Mouse (Mus musculus) heart, adult 2 months (tissue): ENCODE data around the gene Wscd1. TPM values are rescaled to one million over a fixed set of nuclear protein-coding genes. Genes with fewer than 3 reads are reported as not detected.

Experiments used
- DNase-seq, 2 experiments: peaks; one replicate each; pipeline ENCODE4 v3.0.0; 2021
- H3K27ac ChIP-seq: fragments of 200-600 bp; 2 replicates; pipeline ENCODE4 v1.8.1; 2022
- H3K27me3 ChIP-seq: fragments of 200-500 bp; 2 replicates; pipeline ENCODE4 v1.6.1; 2012; ENCODE audit warnings: mild to moderate bottlenecking, low read length, inconsistent platforms, mixed read lengths; ENCODE audit not compliant: control insufficient read depth, insufficient read depth
- H3K36me3 ChIP-seq: fragments of 200-500 bp; 2 replicates; pipeline ENCODE4 v1.6.1; 2012; ENCODE audit warnings: low read length, inconsistent platforms; ENCODE audit not compliant: control insufficient read depth, insufficient read depth
- H3K4me1 ChIP-seq: fragments of 200-500 bp; 2 replicates; pipeline ENCODE4 v1.6.1; 2011; ENCODE audit warnings: low read length; ENCODE audit not compliant: control insufficient read depth, insufficient read depth
- H3K4me3 ChIP-seq: fragments of 200-600 bp; 2 replicates; pipeline ENCODE4 v1.8.1; 2022
- H3K79me2 ChIP-seq: fragments of 200-500 bp; replicated peaks from 2 replicates; pipeline ENCODE4 v1.6.1; 2012; ENCODE audit warnings: mild to moderate bottlenecking, inconsistent platforms, low read length, moderate library complexity, mixed read lengths; ENCODE audit not compliant: control insufficient read depth, insufficient read depth
- H3K9ac ChIP-seq: fragments of 200-500 bp; 2 replicates; pipeline ENCODE4 v1.6.1; 2012; ENCODE audit warnings: low read depth, mild to moderate bottlenecking, control low read depth, inconsistent platforms, low read length, mixed read lengths
- CTCF ChIP-seq: fragments of 200-600 bp; IDR thresholded peaks from 2 replicates; pipeline ENCODE4 v1.8.1; 2022; ENCODE audit warnings: antibody characterized with exemption, mild to moderate bottlenecking, moderate library complexity
- EP300 ChIP-seq: fragments of 200-500 bp; IDR thresholded peaks from 2 replicates; pipeline ENCODE4 v1.6.1; 2011; ENCODE audit warnings: low read depth, low read length, control low read depth; ENCODE audit not compliant: insufficient read depth
- POLR2A ChIP-seq: fragments of 200-500 bp; IDR thresholded peaks from 2 replicates; pipeline ENCODE4 v1.6.1; 2011; ENCODE audit warnings: mild to moderate bottlenecking, low read depth, low read length, control low read depth; ENCODE audit not compliant: insufficient read depth
- WGBS: fragments of 180-500 bp; shearing (Covaris S2); methylation state at CpG from one replicate; pipeline ENCODE4 v1.1.7; 2018; 5-methylcytosine and 5-hydroxymethylcytosine counted together
- intact Hi-C: fragments of 180-260 bp; cut with DNase I; formaldehyde crosslinking; loops from one replicate; pipeline ENCODE4 v1.15.1; 2025
- polyA plus RNA-seq: library from polyadenylated mRNA; depleted of rRNA; stranded (reverse); fragments of >200 nt; gene quantifications from 2 replicates; pipeline ENCODE4 v1.2.3, GENCODE M21; 2012
- total RNA-seq, 2 experiments: library from RNA; stranded (reverse); gene quantifications; 2 replicates each; pipeline ENCODE4 v1.2.3; 2021

The Wscd1 gene
- total and polyA plus RNA-seq, 3 experiments = 6.8 to 10.2 (median 7.3) TPM

DNA sequence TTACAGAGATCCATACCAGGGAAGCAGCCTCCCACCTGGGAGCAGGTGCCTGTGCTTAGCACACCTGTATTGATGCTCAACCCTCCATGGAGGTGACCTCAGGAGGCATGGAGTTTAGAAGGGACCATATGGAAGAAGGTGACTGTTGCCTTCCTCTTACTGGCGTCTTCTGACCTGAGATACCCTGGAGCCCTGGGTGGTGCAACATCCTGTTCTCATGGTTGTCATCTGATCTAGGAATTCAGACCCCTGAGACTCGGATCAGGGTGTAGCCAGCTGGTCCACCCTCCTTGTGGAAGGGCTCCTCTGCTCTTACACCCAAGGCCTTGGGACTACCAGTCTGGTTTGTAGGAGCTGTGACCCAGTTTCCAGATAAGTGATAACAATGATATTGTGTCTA, 15.0 kb downstream of the Wscd1 start:
- H3K36me3 ChIP-seq = peaks cover 8% of the 10 kb centered on the region
- no peak for DNase-seq
- no peak overlapping the region for H3K9ac ChIP-seq
- peaks cover 13% of the 10 kb centered on the region for H3K4me1 ChIP-seq
- H3K4me3 ChIP-seq = no peak overlapping the region
- H3K27me3 ChIP-seq = no peaks in the 10 kb centered on the region
- intact Hi-C loops = no loop called here
- peak; percentile 57; the same call in 1 of the 2 replicates for TF ChIP-seq EP300
- no peak for TF ChIP-seq POLR2A
- H3K27ac ChIP-seq = peak overlapping the region; percentile 47
- WGBS = 30% methylated on average over 2 of the region's 2 CpGs
- H3K79me2 ChIP-seq = no peaks in the 10 kb centered on the region

DNA sequence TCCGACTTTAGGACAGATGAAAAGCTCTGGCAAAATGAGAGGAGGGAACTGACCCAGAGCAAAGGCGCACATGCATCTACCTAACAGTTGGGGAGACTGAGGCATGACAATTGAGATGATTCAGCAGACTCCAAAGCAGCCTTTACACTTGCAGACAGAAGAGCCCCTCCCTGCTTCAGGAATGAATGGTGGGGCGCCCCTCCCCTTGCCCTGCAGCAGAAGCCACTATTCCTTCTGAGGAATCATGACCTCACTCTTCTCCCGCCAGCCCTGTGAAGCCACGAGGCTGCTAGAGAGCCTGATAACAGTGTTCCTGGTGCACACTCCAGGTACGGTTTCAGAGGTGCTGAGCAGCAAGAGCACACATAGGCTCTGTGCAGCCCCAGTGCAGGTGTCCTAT, 15.6 kb downstream of the Wscd1 start:
- peaks cover 13% of the 10 kb centered on the region for H3K4me1 ChIP-seq
- H3K27me3 ChIP-seq = no peaks in the 10 kb centered on the region
- peaks cover 4% of the 10 kb centered on the region for H3K36me3 ChIP-seq
- no peak overlapping the region for H3K9ac ChIP-seq
- intact Hi-C loops = no loop called here
- DNase-seq = no peak
- H3K27ac ChIP-seq = peak overlapping the region; percentile 47
- H3K79me2 ChIP-seq = no peaks in the 10 kb centered on the region
- 54% methylated on average over 6 of the region's 6 CpGs for WGBS
- TF ChIP-seq POLR2A (no peak), EP300 (no peak), CTCF (no peak)
- H3K4me3 ChIP-seq = no peak overlapping the region

DNA sequence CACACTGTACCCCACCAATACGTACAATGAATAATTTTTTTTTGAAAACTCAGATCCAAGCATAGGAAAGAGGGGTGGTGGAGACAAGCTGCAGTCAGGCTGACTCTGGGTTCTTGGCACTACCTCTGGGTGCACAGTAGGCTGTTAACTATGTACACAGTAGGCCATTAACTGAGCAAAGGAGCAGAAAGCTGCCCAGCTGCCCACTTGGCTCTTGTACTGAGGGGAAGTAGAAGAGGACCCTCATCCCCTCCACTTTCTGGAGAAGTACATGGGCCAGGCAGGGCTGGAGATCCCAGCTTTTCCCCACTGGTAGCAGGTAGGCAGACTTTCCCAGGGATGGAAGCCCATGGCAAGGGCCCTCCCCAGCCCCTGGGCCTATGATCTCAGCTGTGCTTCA, 16.7 kb downstream of the Wscd1 start:
- no peak overlapping the region for H3K27ac ChIP-seq
- WGBS = 79% methylated on average over 1 of the region's 1 CpGs
- intact Hi-C loops = no loop called here
- peaks cover 1% of the 10 kb centered on the region; the same call in 1 of the 2 replicates for H3K36me3 ChIP-seq
- no peak overlapping the region for H3K4me3 ChIP-seq
- TF ChIP-seq CTCF = no peak
- no peak for TF ChIP-seq POLR2A
- H3K79me2 ChIP-seq = no peaks in the 10 kb centered on the region
- H3K9ac ChIP-seq = no peak overlapping the region
- H3K4me1 ChIP-seq = peaks cover 9% of the 10 kb centered on the region
- H3K27me3 ChIP-seq = no peaks in the 10 kb centered on the region
- no peak for DNase-seq

DNA sequence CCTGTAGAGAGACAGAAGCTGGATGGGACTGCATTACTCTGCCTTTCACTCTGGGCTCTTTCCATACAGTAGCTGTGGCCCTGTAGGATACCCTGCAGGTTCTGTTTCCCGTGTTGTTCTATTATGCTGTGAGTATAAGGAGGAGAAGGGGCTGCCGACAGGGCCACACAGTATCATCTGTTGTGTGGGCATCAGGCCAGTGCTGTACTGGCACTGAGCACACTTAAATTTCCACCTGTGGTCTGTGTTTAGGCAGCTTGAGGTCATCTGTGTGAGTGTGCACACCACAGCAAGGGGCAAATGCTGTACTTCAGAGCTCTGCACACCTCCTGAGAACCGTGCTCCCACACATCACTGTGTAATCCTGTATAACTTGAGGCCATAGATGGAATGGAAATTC, 18.0 kb downstream of the Wscd1 start:
- no peak for TF ChIP-seq EP300
- no peak for TF ChIP-seq POLR2A
- TF ChIP-seq CTCF = no peak
- Histone ChIP-seq H3K9ac (no peak overlapping the region), H3K4me3 (no peak overlapping the region), H3K27ac (no peak overlapping the region), H3K27me3 (no peaks in the 10 kb centered on the region), H3K4me1 (peaks cover 12% of the 10 kb centered on the region), H3K79me2 (no peaks in the 10 kb centered on the region), H3K36me3 (peaks cover 1% of the 10 kb centered on the region; the same call in 1 of the 2 replicates)
- no peak for DNase-seq
- intact Hi-C loops = no loop called here
- WGBS = 81% methylated on average over 3 of the region's 3 CpGs

DNA sequence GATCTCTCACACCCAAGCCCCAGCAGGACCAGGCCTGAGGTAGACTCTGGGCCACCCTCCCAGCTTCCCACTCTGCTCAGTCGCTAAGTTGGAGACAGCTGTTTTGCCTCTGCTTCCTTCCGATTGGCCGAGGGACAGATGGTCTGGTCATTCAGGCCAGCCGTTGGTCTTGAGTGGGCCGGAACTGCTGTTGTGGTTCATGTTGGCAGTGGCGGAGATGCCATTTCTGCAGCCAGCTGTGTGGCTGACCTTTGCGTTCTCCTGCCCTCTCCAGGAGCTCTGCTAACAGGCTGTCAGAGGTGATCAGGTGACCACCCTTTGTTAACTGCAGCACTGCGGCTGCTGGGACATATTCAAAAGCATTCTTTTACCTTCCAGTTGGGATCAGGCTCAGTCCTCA, 20.0 kb downstream of the Wscd1 start:
- peaks cover 16% of the 10 kb centered on the region for H3K4me1 ChIP-seq
- DNase-seq = no peak
- intact Hi-C loops = loop anchor here (5.0 to 10.0 kb wide), 3 partner anchors 48 to 255 kb away; no protein-coding TSS in a partner anchor
- 61% methylated on average over 8 of the region's 8 CpGs for WGBS
- TF ChIP-seq POLR2A (no peak), EP300 (no peak), CTCF (no peak)
- no peak overlapping the region for H3K27ac ChIP-seq
- H3K27me3 ChIP-seq = no peaks in the 10 kb centered on the region
- H3K4me3 ChIP-seq = no peak overlapping the region
- H3K9ac ChIP-seq = no peak overlapping the region
- no peaks in the 10 kb centered on the region for H3K79me2 ChIP-seq
- H3K36me3 ChIP-seq = peaks cover 1% of the 10 kb centered on the region; the same call in 1 of the 2 replicates

DNA sequence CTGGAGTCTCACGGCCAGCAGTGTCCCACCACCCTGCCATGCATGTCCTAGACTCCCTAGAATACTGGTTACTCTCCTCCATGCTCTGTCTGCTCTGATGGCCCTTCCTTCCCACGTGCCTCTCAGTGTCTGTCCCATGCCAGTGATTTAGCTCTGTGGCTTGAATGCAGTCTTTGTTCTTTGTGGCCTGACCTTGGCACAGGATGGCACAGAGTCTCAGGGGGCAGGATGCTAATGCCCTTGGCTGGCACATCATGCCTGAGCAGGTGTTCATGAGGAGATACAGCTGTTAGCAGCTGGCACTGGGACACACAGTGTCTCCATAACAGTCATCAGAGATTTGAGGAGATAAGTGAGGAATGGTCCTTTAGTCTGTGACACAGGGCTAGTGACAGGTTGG, 20.8 kb downstream of the Wscd1 start:
- TF ChIP-seq EP300 (no peak), CTCF (no peak), POLR2A (no peak)
- H3K27ac ChIP-seq = no peak overlapping the region

More for the DNA sequence above, 20.8 kb downstream of the Wscd1 start:
- Histone ChIP-seq H3K36me3 (no peaks in the 10 kb centered on the region), H3K27me3 (no peaks in the 10 kb centered on the region), H3K4me3 (no peak overlapping the region), H3K79me2 (no peaks in the 10 kb centered on the region), H3K9ac (no peak overlapping the region), H3K4me1 (peaks cover 14% of the 10 kb centered on the region)
- WGBS = 68% methylated on average over 2 of the region's 2 CpGs
- intact Hi-C loops = loop anchor here (5.0 to 10.0 kb wide), 3 partner anchors 47 to 256 kb away; no protein-coding TSS in a partner anchor
- DNase-seq = no peak
